Mouse (Mus musculus) embryonic facial prominence, embryonic 11.5 days (tissue): ENCODE measurements at regions not wholly inside any gene's neighbourhood (a gene's known extent, or its start where the extent isn't known, plus 50 kb on each side); places are given as distances from the start of the nearest gene placed in this dataset.

ENCODE experiments used
- ATAC-seq: fragments of 200-750 bp; cut with Nextera tagmentation; replicated peaks from 2 replicates; pipeline ENCODE4 v1.8.0; 2017; ENCODE audit warnings: low read depth; ENCODE audit not compliant: insufficient number of reproducible peaks, low FRiP score, low TSS enrichment
- DNase-seq: peaks from one replicate; pipeline ENCODE4 v3.0.0-alpha.2; 2015; ENCODE audit warnings: low spot score
- H3K27ac ChIP-seq: fragments of 300-500 bp; sonication (generic); replicated peaks from 2 replicates; pipeline ENCODE4 v1.5.1; 2014; ENCODE audit warnings: mild to moderate bottlenecking, low read depth, low read length, control low read depth
- H3K27me3 ChIP-seq: fragments of 300-500 bp; sonication (generic); 2 replicates; pipeline ENCODE4 v1.6.1; 2014; ENCODE audit warnings: mild to moderate bottlenecking, low read length, moderate library complexity, mixed read lengths; ENCODE audit not compliant: control insufficient read depth, insufficient read depth
- H3K36me3 ChIP-seq: fragments of 300-500 bp; sonication (generic); replicated peaks from 2 replicates; pipeline ENCODE4 v1.6.1; 2014; ENCODE audit warnings: low read depth, mild to moderate bottlenecking, low read length, moderate library complexity, mixed read lengths; ENCODE audit not compliant: control insufficient read depth, insufficient read depth
- H3K4me1 ChIP-seq: fragments of 300-500 bp; sonication (generic); 2 replicates; pipeline ENCODE4 v1.6.1; 2014; ENCODE audit warnings: low read length, mixed read lengths; ENCODE audit not compliant: control insufficient read depth, insufficient read depth
- H3K4me2 ChIP-seq: fragments of 300-500 bp; sonication (generic); 2 replicates; pipeline ENCODE4 v1.6.1; 2014; ENCODE audit warnings: low read depth, mild to moderate bottlenecking, control low read depth, low read length, moderate library complexity
- H3K4me3 ChIP-seq: fragments of 300-500 bp; sonication (generic); 2 replicates; pipeline ENCODE4 v1.5.1; 2014; ENCODE audit warnings: low read depth, low read length, control low read depth
- H3K9ac ChIP-seq: fragments of 300-500 bp; sonication (generic); replicated peaks from 2 replicates; pipeline ENCODE4 v1.6.1; 2014; ENCODE audit warnings: mild to moderate bottlenecking, control low read depth, low read length
- H3K9me3 ChIP-seq: fragments of 300-500 bp; sonication (generic); replicated peaks from 2 replicates; pipeline ENCODE4 v1.6.1; 2016; ENCODE audit warnings: mild to moderate bottlenecking, low read length, inconsistent platforms, mixed read lengths; ENCODE audit not compliant: control insufficient read depth
- whole genome bisulfite sequencing: fragments of 180-500 bp; shearing (Covaris S2); extraction: QIAGEN DNeasy Blood & Tissue Kit; methylation state at CpG from one replicate; pipeline ENCODE4 v1.1.7; 2014; 5-methylcytosine and 5-hydroxymethylcytosine counted together

GRCm38 (mm10) chr16:71952879-71953406, 355.2 kb upstream of the Robo1 start:
- Histone ChIP-seq H3K27me3 (no peaks in the 10 kb centered on the region), H3K36me3 (no peaks in the 10 kb centered on the region), H3K4me3 (no peak overlapping the region), H3K27ac (no peak overlapping the region), H3K4me2 (no peak overlapping the region), H3K9me3 (no peaks in the 10 kb centered on the region), H3K4me1 (no peaks in the 10 kb centered on the region), H3K9ac (no peak overlapping the region)
- DNase-seq (no peak), ATAC-seq (no peak)
- 88% methylated on average over 2 of the region's 2 CpGs for WGBS

- H3K4me3 ChIP-seq: no peak overlapping the region
- DNase-seq (no peak), ATAC-seq (no peak)
- H3K27ac ChIP-seq: no peak overlapping the region
- no peaks in the 10 kb centered on the region for H3K27me3 ChIP-seq
- H3K9me3 ChIP-seq: no peaks in the 10 kb centered on the region
- H3K4me1 ChIP-seq: no peaks in the 10 kb centered on the region
- no peak overlapping the region for H3K9ac ChIP-seq
- H3K4me2 ChIP-seq: no peak overlapping the region
- no peaks in the 10 kb centered on the region for H3K36me3 ChIP-seq
Observed at GRCm38 (mm10) chr16:71963579-71963978, 344.5 kb upstream of the Robo1 start.

GRCm38 (mm10) chr16:71973811-71974210, 334.3 kb upstream of the Robo1 start:
- Histone ChIP-seq H3K27ac (no peak overlapping the region), H3K9me3 (no peaks in the 10 kb centered on the region), H3K36me3 (no peaks in the 10 kb centered on the region), H3K4me2 (no peak overlapping the region), H3K27me3 (no peaks in the 10 kb centered on the region), H3K4me1 (no peaks in the 10 kb centered on the region), H3K4me3 (no peak overlapping the region), H3K9ac (no peak overlapping the region)
- 81% methylated on average over 2 of the region's 2 CpGs for WGBS
- ATAC-seq: no peak
- no peak for DNase-seq

GRCm38 (mm10) chr16:71997634-71998278, 310.4 kb upstream of the Robo1 start:
- Histone ChIP-seq H3K9me3 (no peaks in the 10 kb centered on the region), H3K27me3 (no peaks in the 10 kb centered on the region), H3K9ac (no peak overlapping the region), H3K4me3 (no peak overlapping the region), H3K4me1 (no peaks in the 10 kb centered on the region), H3K27ac (no peak overlapping the region), H3K36me3 (no peaks in the 10 kb centered on the region), H3K4me2 (no peak overlapping the region)
- ATAC-seq (no peak), DNase-seq (no peak)
- WGBS: 90% methylated on average over 3 of the region's 3 CpGs

GRCm38 (mm10) chr16:72027404-72028215, 280.5 kb upstream of the Robo1 start:
- H3K4me3 ChIP-seq: peak overlapping the region; percentile 47
- peak overlapping the region; percentile 87 for H3K4me2 ChIP-seq
- H3K4me1 ChIP-seq: no peaks in the 10 kb centered on the region; the same call in 1 of the 2 replicates
- ATAC-seq (peak; percentile 66; the same call in 1 of the 2 replicates), DNase-seq (peak; percentile 70)
- no peak overlapping the region for H3K27ac ChIP-seq
- peak overlapping the region; percentile 53 for H3K9ac ChIP-seq
- WGBS: 2% methylated on average over 27 of the region's 27 CpGs
- no peaks in the 10 kb centered on the region for H3K9me3 ChIP-seq
- H3K27me3 ChIP-seq: no peaks in the 10 kb centered on the region; the same call in 1 of the 2 replicates
- H3K36me3 ChIP-seq: no peaks in the 10 kb centered on the region

DNA sequence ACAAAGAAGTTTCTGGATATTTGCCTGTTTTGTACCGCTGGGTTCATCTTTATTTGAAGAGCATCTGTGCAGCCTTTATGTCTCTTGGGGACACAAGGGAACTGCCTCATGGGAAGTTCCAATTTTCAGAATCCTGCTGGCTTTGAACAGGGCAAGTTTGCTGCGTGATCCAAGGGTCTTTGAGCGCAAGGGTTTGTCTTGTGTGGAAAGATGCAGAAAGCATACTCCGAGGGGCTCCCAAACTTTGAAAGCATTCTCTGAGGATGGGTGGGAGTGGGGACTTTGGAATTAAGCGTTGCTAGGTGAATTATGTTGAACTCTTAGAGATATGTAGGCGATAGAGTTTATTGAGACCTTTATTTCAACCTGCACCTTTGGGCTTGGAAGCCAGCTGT, 279.9 kb upstream of the Robo1 start:
- no peak for DNase-seq
- peak overlapping the region; percentile 87 for H3K4me2 ChIP-seq
- H3K27ac ChIP-seq: no peak overlapping the region
- no peak for ATAC-seq
- H3K4me3 ChIP-seq: peak overlapping the region; percentile 47
- H3K27me3 ChIP-seq: no peaks in the 10 kb centered on the region; the same call in 1 of the 2 replicates
- H3K9me3 ChIP-seq: no peaks in the 10 kb centered on the region
- 3% methylated on average over 6 of the region's 6 CpGs for WGBS
- H3K36me3 ChIP-seq: no peaks in the 10 kb centered on the region
- peak overlapping the region; percentile 53 for H3K9ac ChIP-seq
- H3K4me1 ChIP-seq: no peaks in the 10 kb centered on the region; the same call in 1 of the 2 replicates

DNA sequence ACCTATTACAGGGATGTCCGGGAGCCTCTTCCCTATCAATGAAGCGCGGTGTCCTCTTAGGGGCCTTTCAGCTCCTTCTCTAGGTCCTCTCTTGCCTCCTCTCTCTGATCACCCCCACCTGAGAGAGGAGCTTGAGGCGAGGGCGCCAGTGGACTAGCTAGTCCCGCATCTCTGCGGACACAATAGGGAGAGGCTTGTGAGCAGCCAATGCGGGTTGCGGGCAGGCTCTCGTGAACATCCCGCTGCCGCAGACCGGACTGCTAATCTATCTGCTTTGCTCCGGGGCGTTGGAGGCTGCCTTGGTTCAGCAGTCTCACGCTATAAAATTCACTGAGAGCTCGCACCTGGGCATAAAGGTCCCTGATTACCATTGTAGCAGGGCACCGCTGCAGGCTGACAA, 279.3 kb upstream of the Robo1 start:
- DNase-seq: peak; percentile 32
- 0% methylated on average over 18 of the region's 18 CpGs for WGBS
- Histone ChIP-seq H3K9me3 (no peaks in the 10 kb centered on the region), H3K4me1 (no peaks in the 10 kb centered on the region; the same call in 1 of the 2 replicates), H3K27me3 (no peaks in the 10 kb centered on the region; the same call in 1 of the 2 replicates), H3K36me3 (no peaks in the 10 kb centered on the region), H3K4me2 (peak overlapping the region; percentile 87), H3K27ac (no peak overlapping the region), H3K9ac (peak overlapping the region; percentile 51), H3K4me3 (peak overlapping the region; percentile 47)
- ATAC-seq: 0 out of 2 replicates have a peak, but pooled peaks have one; percentile 64

DNA sequence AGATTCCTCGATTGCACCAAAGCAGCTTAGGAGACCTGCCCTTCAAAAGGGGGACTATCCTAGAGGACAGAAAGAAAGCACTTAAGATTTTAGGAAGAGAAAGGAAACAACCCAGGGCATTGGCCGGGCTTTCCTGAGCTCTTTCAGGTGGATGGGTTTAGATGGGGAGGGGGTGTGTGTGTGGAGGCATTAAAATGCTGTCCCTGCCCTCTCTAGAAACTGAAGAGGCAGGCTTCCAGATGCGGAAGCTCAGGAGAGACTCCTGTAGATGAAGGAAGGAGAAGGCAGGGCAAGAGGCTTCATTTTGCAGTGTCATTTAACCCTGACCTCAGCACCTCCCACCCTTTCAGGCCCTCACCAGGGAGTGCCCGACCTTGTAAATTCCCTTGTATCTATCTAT, 278.8 kb upstream of the Robo1 start:
- DNase-seq: peak; percentile 24

More for the DNA sequence above, 278.8 kb upstream of the Robo1 start:
- ATAC-seq: no peak
- H3K27ac ChIP-seq: no peak overlapping the region
- peak overlapping the region; percentile 51 for H3K9ac ChIP-seq
- peak overlapping the region; percentile 47 for H3K4me3 ChIP-seq
- H3K27me3 ChIP-seq: no peaks in the 10 kb centered on the region; the same call in 1 of the 2 replicates
- H3K4me2 ChIP-seq: peak overlapping the region; percentile 87
- H3K36me3 ChIP-seq: no peaks in the 10 kb centered on the region
- WGBS: 3% methylated on average over 4 of the region's 4 CpGs
- no peaks in the 10 kb centered on the region for H3K9me3 ChIP-seq
- H3K4me1 ChIP-seq: no peaks in the 10 kb centered on the region; the same call in 1 of the 2 replicates
